Comparison of ENCODE assay signal across 20 mouse cellular contexts in genomic region chrX:11964428-11964827, GRCm38 (mm10).
"Had no signal": no experiment of that assay in that cellular context is flagged by ENCODE, and none has a peak within 500 bp of the region (broad histone marks: within the 10 kb centered on the region; RNA-seq: fewer than 3 reads in every experiment).

No protein-coding gene starts in this region.

- H3K4me1 ChIP-seq: midbrain, embryonic 10.5 days; midbrain, embryonic 12.5 days; neural tube, embryonic 13.5 days; neural tube, embryonic 15.5 days had no signal

- H3K4me2 ChIP-seq: liver, embryonic 15.5 days; lung, embryonic 14.5 days; midbrain, embryonic 12.5 days; neural tube, embryonic 13.5 days; neural tube, embryonic 15.5 days had no signal

- H3K9ac ChIP-seq: liver, embryonic 15.5 days; lung, embryonic 14.5 days; midbrain, embryonic 12.5 days; neural tube, embryonic 13.5 days; neural tube, embryonic 15.5 days had no signal

- H3K27ac ChIP-seq: liver, embryonic 15.5 days; midbrain, embryonic 10.5 days; midbrain, embryonic 12.5 days; neural tube, embryonic 13.5 days; neural tube, embryonic 15.5 days had no signal

- ATAC-seq: midbrain, embryonic 16.5 days had no signal

- H3K9me3 ChIP-seq: liver, embryonic 15.5 days; midbrain, embryonic 10.5 days; midbrain, embryonic 12.5 days; neural tube, embryonic 13.5 days; neural tube, embryonic 15.5 days had no signal

- DNase-seq: lung, adult 18-20 months; lung, embryonic 14.5 days; lung, postnatal 10 days; lung, postnatal 4 days; midbrain, embryonic 14.5 days; retina, postnatal 1 day; right cerebral cortex, adult 18-20 months; right cerebral cortex, postnatal 25 days; right cerebral cortex, postnatal 4 days; spleen, adult 18-20 months; thymus, adult 18-20 months; thymus, postnatal 14 days; thymus, postnatal 36 days had no signal

- H3K27me3 ChIP-seq: neural tube, embryonic 15.5 days had no signal

- H3K36me3 ChIP-seq: liver, embryonic 15.5 days; midbrain, embryonic 10.5 days; midbrain, embryonic 12.5 days; neural tube, embryonic 13.5 days; neural tube, embryonic 15.5 days had no signal

- H3K4me3 ChIP-seq: liver, embryonic 15.5 days; midbrain, embryonic 10.5 days; midbrain, embryonic 12.5 days; myocyte; neural tube, embryonic 13.5 days; neural tube, embryonic 15.5 days had no signal
